Mouse (Mus musculus): ENCODE data around the gene Gm826. TPM values are rescaled to one million over a fixed set of nuclear protein-coding genes. Genes with fewer than 3 reads are reported as not detected.

Gm826 gene
- not detected in 4 replicates for total RNA-seq (2023; ENCODE audit: inconsistent age)

DNA sequence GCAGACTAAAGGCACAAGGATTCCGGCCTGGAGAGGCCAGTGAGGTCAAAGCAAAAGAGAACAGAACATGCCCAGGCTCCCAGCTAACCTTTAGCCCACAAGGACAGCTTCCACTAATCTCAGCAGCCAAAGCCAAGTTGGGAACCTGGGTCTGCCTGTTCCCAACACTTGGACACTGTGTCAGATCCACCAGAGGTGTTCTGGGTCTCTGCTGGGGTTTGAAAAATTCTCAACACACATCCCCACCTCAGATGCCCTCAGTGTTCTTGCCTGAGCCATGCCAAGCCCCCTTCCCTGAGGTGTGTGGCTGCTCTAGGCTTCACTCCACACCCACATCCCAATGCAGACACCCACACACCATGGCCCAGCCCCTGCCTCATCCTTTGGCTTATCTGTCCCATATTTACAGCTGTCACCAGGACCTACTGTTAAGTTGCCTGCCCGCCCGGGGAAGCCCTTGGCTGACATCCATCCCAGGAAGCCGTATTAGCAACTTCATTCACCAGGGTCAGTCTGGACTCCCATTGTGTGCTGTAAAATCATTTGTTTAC lies at the start of gene Gm826:
Gene Gm826 (minus strand): TSS at position 52 of the 551 bp plus-strand sequence.

DNA sequence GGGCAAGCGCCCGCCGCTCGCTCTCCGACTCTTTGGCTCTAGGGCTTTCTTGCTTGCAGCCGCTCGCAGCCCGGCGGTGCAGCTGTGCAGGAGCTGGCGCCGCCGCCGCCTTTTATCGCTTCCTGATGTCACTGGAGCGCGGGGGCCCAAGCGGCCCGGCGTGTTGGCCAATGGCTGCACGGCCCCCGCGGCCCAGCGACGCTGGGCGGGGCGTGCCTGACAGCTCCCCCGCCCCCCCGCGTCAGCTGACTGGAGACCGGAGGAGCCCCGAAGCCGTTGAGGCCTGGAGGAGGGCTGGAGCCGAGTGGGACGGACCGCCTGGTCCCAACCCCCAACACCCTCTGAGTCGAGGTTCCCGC lies 33.0 kb upstream of the Gm826 start, which contains the start of gene Mafb:
Gene Mafb (minus strand): TSS at position 86 of the 359 bp plus-strand sequence.

Other genes starting within 250 kb of the Gm826 start
- 1.6 to 3.0 TPM (median 2.3 TPM) in 4 replicates for gene Mafb, start 32.9 kb upstream of the Gm826 start, total RNA-seq (2023; ENCODE audit: inconsistent age)